Mouse (Mus musculus): ENCODE data around the gene Stk4.

DNA sequence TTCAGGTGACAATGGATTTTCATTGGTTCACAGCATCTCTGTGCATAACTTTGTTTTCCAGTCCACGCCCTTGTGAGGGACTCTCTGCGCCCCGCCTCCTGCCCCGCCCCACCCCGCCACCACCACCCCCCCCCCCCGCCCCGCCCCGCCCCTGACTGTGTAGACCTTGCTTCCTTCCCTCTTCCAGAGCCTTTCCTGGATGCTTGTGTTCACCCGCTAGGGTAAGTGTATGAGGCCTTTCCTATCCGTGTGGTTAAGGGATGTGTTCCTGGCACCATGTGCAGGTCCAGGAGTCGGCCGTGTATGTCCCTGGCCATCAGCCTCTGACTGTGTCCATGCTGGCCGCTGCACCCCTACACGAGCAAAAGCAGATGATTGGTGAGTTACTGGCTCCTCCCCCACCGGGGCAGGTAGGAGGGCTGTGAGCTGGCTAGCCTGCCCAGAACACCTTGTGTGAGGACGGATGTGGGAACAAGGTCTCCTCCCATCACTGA, 22.9 kb upstream of the Stk4 start:
- TF ChIP-seq GATA1 (IDR thresholded peaks at IDR 0.05; ENCODE audit: borderline replicate concordance, low read length) (no peak), FLI1 (IDR thresholded peaks at IDR 0.05; ENCODE audit: low read length) (no peak)

Measured in megakaryocyte, embryonic 14.5 days (primary cell).